Mouse (Mus musculus) adrenal gland, adult (tissue): ENCODE data around the gene Kcnc1.

ENCODE experiments used
- DNase-seq, 2 experiments: peaks; one replicate each; pipeline ENCODE4 v3.0.0; 2022 to 2023; ENCODE audit warnings: low spot score in 1 of 2; ENCODE audit not compliant: inconsistent age in 2 of 2

The Kcnc1 gene

GRCm38 (mm10) chr7:46418102-46418622, 21.9 kb downstream of the Kcnc1 start:
- DNase-seq = no peak

DNA sequence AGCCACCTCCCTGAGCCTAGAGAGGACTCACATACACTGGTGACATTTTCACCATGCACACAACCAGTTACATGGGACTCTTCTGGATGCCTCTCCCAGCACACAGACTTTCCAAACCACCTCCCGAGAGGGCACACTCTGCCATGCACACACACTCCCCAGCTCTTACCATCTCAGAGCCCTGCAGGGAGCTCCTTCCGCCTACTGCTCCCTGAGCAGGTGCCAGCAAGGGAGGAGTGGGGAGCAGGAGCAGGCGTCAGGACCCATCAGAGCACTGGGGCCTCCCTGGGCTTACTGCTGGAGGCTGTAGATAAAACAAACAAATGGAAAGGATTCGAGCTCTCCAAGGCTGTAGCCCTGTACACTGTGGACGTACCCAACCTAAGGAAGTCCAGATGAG, 25.2 kb downstream of the Kcnc1 start:
- no peak for DNase-seq

DNA sequence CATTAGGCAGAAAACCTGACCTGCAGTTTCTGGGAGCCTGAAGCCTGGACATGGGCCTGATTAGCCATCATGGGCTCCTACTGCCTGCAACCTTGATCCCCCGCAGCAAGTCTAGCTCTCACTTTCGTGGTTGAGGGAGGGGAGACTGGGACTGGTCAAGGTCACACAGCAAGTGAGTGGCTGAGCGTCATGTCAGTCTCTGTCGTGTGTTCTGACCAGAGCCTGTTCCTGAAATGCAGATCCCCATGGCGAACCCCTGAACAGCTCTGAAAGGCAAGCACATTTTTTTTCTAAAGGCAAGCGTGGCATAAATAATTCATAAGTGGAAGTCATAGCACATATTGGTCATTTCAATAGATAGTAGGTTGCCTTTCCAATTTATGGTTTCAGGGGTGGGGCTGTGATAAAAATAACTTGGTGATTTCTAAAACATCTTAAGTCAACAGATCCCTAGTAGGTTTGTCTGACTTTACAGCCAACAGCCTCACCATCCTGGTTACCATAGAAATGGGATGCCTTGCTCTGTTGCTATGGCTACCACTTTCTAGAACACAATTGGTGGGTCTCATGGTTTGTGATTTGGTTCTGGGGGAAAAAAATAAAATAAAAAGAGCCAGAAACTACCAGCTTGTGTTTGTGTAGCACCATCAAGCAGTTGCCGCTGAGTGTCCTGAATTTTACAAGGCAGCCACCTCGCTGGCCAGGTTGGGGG, 25.9 kb downstream of the Kcnc1 start:
- no peak for DNase-seq

DNA sequence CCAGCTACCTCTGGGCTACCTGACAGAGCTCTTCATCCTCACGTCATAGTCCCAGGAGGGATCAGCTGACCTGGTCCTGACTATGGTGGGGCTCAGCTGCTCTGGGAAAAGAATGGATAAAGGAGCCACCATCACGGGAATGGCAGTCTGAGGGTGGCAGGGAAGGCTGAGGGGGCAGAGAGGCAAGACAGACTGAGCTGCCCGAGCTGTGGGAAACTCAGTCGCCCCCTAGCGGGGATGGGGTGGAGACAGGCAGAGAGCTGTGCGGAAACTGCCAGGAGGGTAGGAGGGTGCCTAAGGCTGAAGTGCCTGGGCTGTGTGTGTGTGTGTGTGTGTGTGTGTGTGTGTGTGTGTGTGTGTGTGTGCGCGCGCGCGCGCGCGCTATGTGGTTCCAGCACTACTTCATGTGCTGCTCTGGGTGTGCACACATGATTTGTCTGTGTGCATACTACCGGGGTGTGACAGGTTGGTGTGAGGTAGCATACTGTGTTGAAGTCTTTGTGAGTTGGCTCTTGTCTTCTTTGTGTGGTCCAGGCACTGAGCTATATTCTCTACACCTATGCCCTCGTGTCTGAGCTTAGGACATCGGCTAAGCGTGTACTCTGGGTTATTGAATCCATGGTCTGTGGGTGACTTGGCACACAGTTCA, 26.6 kb downstream of the Kcnc1 start:
- peak; percentile 41 to 71 for DNase-seq

- DNase-seq = no peak
These were observed 27.7 kb downstream of the Kcnc1 start for GRCm38 (mm10) chr7:46423951-46424350.

DNA sequence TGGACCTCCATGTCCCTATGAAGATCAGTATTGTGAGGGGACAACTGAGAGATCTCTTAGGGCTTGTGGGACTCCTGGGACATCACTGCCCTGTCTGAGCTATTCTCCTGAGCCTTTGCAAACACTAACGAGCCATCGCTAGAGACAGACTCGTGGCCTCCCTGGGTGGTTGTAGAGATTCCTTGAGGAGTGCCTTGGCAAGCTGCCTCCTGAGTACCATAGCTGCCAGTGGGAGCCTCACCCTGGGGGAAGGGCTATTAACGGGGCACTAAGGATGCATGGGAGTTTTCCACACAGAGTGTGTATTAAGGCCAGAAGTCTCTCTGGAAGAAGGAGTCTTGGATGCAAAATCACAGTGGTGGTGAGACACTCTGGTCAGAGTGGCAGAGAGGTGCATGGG, 28.7 kb downstream of the Kcnc1 start:
- DNase-seq = no peak

GRCm38 (mm10) chr7:46433874-46434273, 37.6 kb downstream of the Kcnc1 start:
- DNase-seq = no peak

GRCm38 (mm10) chr7:46435833-46436232, 39.5 kb downstream of the Kcnc1 start:
- no peak for DNase-seq

DNA sequence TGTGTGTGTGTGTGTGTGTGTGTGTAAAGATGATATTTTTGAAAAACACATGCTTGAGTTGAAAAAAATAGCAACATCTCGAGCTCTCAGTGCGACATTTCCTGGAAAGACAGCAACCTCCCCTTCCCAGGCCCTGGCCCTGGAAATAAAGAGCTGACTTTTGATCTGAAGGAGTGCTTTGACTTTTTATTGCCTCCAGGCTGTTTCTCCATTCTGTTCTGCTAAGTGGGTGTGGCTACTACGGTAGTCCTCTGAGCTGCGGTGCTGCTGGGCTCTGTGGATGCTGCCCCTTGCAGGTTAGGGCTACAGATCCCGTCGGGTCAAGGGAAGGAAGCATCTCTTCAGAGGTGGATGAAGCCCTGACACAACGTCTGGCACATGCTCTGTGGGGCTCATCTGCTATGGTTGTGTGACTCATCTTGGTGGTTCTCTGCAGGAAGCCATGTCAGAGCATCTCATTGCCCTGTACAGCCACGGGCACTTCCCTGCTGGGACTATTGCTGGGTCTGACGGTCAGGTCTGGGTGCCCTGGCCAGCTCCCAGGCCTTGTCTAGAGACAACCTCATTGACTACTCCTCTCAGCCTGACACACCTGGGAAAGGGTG, 42.3 kb downstream of the Kcnc1 start:
- no peak for DNase-seq

GRCm38 (mm10) chr7:46443163-46443562, 46.9 kb downstream of the Kcnc1 start:
- DNase-seq = peak; percentile 74 to 80

- DNase-seq = no peak
These were observed 49.6 kb downstream of the Kcnc1 start for GRCm38 (mm10) chr7:46445896-46446295.

DNA sequence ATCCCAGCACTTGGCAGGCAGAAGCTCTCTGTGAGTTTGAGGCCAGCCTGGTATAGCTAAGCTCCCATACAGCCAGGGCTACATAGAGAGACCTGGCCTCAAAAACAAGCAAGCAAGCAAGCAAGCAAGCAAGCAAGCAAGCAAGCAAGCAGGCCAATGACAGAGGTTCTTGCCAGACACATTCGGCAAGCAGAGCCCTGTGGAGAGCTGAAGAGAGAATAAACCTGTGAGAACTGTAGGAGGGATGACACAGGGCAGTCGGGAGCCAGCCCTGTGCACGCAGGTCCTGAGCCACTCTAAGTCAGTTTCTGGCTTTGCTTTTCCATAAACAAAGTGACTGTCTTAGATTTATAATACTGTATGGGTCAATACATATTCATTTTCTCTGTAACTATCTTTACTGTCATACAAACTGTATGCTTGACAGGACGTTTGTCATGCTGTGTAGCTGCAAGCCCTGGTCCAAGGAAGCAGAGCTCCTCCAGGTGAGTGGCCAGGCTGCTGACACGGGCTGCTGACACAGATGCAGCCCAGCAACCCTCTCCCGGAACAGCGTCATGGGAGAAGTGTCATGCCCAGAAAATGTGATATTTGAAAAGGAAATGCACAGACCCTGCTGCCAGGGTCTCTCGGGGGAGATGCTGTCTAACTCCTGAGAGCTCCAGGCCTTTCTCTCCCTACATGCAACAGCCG, 51.3 kb downstream of the Kcnc1 start:
- no peak for DNase-seq

- DNase-seq = no peak
These were observed 52.8 kb downstream of the Kcnc1 start for GRCm38 (mm10) chr7:46448922-46449645.

- no peak for DNase-seq
These were observed 57.8 kb downstream of the Kcnc1 start for GRCm38 (mm10) chr7:46453930-46454679.

GRCm38 (mm10) chr7:46457889-46458288, 61.6 kb downstream of the Kcnc1 start:
- DNase-seq = no peak

- DNase-seq = no peak
These were observed 62.9 kb downstream of the Kcnc1 start for GRCm38 (mm10) chr7:46459200-46459599.

- DNase-seq = no peak
These were observed 63.4 kb downstream of the Kcnc1 start for GRCm38 (mm10) chr7:46459605-46460245.

- no peak for DNase-seq
These were observed 66.0 kb downstream of the Kcnc1 start for GRCm38 (mm10) chr7:46462287-46462686.

DNA sequence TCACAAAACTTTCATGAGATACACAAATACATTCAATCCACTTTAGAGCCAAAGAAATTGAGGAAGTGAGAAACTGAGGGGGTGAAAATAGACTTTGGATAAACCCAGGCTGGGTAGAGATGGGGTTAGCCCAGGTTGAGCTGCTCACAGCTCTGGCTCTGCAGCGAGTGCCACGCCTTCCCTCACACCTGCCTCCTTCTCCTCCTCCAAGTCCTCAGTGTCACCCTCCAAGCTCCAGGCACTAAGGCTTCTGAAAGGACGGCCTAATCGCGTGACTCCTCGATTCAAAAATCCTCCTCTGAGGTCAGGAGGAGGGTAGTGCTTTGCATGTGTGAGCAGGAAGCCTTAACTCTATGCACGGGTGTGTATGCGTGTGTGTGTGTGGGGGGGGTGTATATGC, 66.8 kb downstream of the Kcnc1 start:
- DNase-seq = no peak
